Mouse (Mus musculus) urinary bladder, postnatal 4 days (tissue): Measurements from ENCODE around the gene Afdn.

Experiments used
- DNase-seq, 2 experiments: peaks; one replicate each; pipeline ENCODE4 v3.0.0; 2021 to 2022; ENCODE audit warnings: low spot score in 2 of 2

Gene Afdn

GRCm38 (mm10) chr17:13759853-13760627 lies at the start of gene Afdn:
Gene Afdn, plus strand, starts transcription at chr17:13760539.
- peak; percentile 74 to 81 for DNase-seq

DNA sequence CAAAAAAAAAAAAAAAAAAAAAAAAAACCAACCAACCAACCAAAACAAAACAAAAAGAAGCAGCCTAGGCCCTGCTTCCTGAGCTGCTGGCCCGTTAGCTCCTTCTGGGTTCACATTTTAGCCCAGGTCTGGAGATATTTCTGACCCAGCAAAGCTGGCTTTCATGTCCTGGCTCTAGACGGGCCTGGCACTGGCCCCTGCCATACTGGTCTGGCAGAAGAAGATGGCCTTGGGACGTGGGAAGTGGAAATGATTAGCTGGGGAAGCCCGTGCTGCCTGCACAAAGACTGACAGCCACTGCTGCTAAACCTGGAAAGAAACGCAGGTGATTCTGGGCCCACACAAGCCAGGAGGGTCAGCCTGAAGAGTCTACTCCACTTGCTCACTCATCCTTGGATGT lies 49.2 kb upstream of the Afdn start:
- DNase-seq: no peak

- no peak for DNase-seq
Observed at GRCm38 (mm10) chr17:13712116-13712515, 48.2 kb upstream of the Afdn start.

DNA sequence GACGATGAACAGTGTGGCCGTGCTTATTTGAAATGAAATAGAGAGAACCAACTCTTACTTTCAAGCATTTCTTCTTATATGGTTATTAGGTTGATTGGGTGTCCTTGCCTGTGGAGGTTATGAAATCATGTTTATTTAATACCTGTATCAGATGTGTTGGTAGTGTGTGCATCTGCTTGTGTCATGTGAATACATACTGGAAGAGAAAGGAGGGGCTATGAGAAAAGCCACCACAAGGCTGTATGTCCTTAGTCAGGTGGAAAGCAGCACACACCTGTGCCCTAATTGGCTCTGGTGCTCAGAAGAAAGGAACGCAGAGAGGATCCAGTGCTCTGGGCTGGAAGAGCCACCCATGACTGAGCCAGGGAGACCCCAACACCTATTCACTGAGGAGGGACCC lies 47.8 kb upstream of the Afdn start:
- DNase-seq: no peak

- DNase-seq: no peak
Observed at GRCm38 (mm10) chr17:13714128-13714527, 46.2 kb upstream of the Afdn start.

GRCm38 (mm10) chr17:13714654-13715053 lies 45.7 kb upstream of the Afdn start:
- DNase-seq: no peak

DNA sequence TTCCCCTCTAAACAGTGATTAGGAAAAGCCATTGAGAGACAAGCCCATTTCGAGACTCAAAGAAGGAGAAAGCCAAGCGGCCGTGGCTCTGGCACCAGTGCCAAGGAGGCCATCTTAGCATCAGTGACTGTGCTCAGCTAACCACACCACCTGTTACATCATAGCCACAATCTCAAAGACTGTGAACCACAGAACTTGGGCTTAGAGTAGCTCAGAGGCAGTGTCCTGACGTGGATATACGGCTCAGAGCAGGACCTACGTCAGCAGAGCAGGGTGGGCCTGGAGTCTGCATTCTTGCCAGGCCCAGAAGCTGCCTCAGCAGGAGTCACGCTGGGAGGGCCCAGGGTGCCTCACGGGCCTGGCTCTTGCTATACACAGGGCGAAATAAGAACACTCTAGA lies 44.8 kb upstream of the Afdn start:
- DNase-seq: no peak

DNA sequence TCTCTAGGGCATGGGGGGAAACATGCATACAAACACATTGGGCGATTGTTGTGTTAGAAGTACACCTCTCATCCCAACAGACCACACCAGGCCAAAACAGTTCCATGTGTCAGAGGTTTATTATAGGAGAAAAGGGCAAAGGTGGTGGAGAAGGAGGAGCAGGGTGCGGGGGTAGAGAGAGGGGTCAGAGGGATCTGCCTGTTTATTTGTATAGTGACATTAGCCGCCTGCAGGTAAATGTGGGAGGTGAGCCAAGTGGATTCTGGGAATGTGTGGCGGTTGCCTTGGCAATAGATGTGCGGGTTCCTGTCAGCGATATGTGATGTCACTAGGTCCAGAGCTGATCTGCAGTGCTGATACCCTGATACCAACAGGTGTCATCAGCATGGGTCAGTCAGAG lies 44.0 kb upstream of the Afdn start:
- DNase-seq: no peak

GRCm38 (mm10) chr17:13717428-13717827 lies 42.9 kb upstream of the Afdn start:
- DNase-seq: no peak

DNA sequence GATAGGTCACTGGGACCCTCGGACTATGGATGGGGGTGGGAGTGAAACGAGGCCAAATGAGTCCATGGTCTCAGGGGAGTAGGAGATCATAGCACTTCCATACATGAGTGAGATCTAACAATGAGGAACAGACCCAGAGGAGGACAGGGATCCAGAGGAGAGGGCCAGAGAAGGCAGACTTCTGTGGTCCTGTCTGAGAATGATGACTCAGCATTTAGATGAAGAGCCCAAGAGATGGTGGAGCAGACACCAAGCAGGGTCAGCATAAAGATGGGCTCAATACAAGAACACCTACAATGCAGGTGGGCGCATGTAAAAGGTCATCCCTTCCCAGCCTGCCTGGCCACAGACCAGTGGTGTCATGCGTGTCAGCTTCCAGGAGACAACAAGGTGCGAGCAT lies 40.2 kb upstream of the Afdn start:
- no peak for DNase-seq

GRCm38 (mm10) chr17:13721372-13721771 lies 39.0 kb upstream of the Afdn start:
- DNase-seq: no peak

- DNase-seq: no peak
Observed at GRCm38 (mm10) chr17:13722434-13722833, 37.9 kb upstream of the Afdn start.

- no peak for DNase-seq
Observed at GRCm38 (mm10) chr17:13725004-13725550, 35.3 kb upstream of the Afdn start.

DNA sequence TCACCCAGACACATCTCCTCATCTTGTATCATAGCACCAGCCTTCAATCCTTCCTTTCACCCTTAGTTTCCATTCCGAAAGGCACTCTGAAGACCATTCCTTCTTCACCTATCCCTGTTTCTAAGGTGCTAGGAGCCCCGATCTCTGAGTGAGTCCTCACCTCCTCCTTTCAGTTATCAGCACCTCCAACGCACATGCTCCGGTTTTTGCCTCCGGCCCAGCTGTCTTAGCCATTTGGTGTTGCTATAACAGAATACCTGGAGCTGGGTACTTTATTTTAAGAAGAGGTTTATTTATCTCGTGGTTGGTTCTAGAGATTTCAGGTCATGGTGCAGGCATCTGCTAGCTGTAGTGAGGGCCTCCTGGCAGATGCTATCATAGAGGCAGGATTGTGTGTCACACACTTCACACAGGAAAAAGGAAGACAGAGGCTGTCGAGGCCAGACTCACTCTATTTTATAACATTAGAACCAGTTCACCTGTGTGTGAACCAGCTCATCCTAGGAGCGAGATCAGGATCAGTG lies 33.4 kb upstream of the Afdn start:
- DNase-seq: no peak

DNA sequence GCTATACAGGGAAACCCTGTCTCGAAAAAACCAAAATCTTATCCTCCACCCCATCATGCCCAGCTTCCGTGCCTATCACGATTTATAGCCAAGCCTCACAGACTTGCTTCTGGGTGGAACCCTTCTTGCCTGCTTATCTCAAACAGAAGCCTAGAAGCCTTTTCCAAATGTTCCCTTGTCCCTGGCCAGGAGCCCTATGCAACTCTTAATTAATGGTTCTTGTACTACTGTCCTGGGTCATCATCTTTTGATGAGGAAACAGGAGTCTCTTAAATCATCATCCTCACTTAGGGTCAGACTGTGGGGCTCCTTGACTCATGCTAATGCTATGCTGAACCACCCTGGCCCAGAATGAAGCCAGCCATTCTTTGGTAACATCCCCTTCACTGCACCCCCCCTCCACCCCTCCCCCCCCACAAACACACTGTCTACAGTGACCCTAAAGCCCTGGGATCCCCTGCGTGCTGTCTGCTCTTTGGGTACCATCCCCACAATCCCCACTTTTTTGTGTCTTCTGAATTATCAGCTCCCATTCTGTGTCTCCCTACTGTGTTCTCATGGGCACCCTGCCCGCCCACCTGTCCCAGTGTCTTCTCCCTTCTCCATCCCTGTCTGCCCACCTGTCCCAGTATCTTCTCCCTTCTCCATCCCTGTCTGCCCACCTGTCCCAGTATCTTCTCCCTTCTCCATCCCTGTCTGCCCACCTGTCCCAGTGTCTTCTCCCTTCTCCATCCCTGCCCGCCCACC lies 29.2 kb upstream of the Afdn start:
- no peak for DNase-seq

- DNase-seq: no peak
Observed at GRCm38 (mm10) chr17:13731727-13732112, 28.6 kb upstream of the Afdn start.

DNA sequence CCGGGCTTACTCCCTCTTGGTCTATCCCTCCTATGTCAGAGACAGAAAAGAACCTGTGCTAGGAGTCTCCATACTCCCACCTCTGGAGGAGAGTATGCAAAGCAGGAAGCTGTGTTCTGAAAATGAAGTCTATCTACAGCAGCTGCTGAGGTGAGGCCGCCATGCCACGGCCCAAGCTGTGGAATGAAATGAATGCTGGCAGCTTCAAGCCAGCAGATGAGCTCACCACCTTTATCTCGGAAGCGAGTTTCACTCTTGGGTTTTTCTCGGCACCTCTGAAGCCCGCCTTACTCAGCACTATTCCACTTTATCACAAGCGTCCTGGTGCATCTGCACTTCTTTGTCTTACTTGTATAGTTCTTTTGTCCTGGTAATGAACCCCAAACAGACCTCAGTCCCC lies 27.7 kb upstream of the Afdn start:
- no peak for DNase-seq

DNA sequence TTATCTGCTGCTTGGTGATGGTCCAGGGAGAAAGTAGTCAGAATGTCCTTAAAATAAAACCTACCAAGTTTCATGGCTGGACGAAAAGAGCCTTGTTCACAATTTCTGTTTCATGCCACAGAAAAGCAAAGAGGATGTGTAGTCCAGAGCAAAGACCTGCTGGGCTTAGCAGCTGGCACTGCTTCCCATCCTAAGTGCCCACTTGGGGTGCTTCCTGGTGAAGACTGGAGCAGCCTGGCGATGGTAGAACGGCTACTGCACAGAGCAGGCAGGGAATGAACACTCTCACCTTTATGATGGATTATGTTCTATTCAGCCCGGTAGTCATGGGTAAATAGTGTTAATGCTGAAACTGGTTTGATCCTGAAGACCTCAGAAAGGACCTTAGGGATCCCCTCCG lies 26.4 kb upstream of the Afdn start:
- no peak for DNase-seq

- no peak for DNase-seq
Observed at GRCm38 (mm10) chr17:13735057-13735456, 25.3 kb upstream of the Afdn start.

DNA sequence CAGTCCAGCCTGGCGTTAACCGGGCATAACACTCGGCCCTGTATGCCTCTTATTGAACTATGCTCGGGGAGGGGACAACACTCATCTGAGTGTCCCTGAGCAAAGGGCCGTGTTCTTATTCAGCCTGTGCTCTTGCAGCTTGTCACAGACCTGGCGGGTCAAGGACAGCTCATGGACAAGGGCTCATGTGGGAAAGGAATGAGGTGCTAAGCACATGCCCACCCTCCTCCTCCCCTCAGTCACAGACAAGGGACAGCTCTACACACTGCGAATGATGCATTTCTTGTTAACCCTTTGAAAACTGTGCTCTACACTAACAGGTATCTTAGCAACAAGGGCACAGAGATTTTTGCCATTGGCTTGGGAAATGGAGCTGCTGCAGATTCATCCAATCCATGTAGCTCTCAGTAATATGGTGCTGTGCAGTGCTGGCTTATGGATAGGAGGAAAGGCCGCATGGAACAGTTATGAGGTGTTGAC lies 24.5 kb upstream of the Afdn start:
- DNase-seq: no peak

- no peak for DNase-seq
Observed at GRCm38 (mm10) chr17:13737336-13737735, 23.0 kb upstream of the Afdn start.

- no peak for DNase-seq
Observed at GRCm38 (mm10) chr17:13738121-13738776, 22.1 kb upstream of the Afdn start.
